Mouse (Mus musculus) splenic B cell, adult 2 months (primary cell): ENCODE results near the gene Mcts1.

Experiments
- DNase-seq: peaks from one replicate; pipeline ENCODE4 v3.0.0-alpha.2; 2011; ENCODE audit warnings: low read depth, low spot score
- H3K27me3 ChIP-seq: 2 replicates; pipeline ENCODE4 v1.6.1; 2012; ENCODE audit warnings: mild to moderate bottlenecking, low read length, moderate library complexity, mixed read lengths; ENCODE audit not compliant: control insufficient read depth, poor library complexity, insufficient read depth, severe bottlenecking
- H3K36me3 ChIP-seq: 2 replicates; pipeline ENCODE4 v1.6.1; 2012; ENCODE audit warnings: mild to moderate bottlenecking, low read length, moderate library complexity, mixed read lengths; ENCODE audit not compliant: control insufficient read depth, poor library complexity, insufficient read depth, severe bottlenecking

The Mcts1 gene

GRCm38 (mm10) chrX:38635638-38635931, 35.2 kb downstream of the Mcts1 start:
- no peak for DNase-seq
- no peaks in the 10 kb centered on the region for H3K27me3 ChIP-seq
- H3K36me3 ChIP-seq = no peaks in the 10 kb centered on the region

DNA sequence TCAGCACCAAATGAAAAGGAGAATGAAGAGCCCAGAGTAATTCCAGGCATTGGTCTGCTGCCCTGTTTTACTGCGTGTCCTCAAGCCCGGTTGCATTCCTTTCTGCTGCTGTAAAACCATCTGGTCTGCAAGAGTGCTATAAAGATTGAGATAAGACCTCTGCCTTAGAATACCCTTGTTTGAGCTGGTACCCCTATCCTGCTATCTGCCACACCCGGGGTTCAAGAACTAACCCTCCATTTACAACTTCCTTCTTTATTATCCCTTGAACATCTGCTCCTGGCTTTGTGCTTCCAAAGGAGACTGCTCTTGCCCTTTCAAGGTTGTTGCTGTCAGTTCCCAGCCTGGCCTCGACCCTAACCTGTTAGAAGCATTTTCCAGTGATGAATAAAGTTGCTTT, 41.1 kb downstream of the Mcts1 start:
- no peaks in the 10 kb centered on the region for H3K27me3 ChIP-seq
- DNase-seq = no peak
- no peaks in the 10 kb centered on the region for H3K36me3 ChIP-seq

GRCm38 (mm10) chrX:38642183-38642582, 41.8 kb downstream of the Mcts1 start:
- Histone ChIP-seq H3K27me3 (no peaks in the 10 kb centered on the region), H3K36me3 (no peaks in the 10 kb centered on the region)
- no peak for DNase-seq

GRCm38 (mm10) chrX:38650404-38651039, 50.1 kb downstream of the Mcts1 start:
- H3K27me3 ChIP-seq = no peaks in the 10 kb centered on the region
- peak; percentile 21 for DNase-seq
- no peaks in the 10 kb centered on the region for H3K36me3 ChIP-seq

DNA sequence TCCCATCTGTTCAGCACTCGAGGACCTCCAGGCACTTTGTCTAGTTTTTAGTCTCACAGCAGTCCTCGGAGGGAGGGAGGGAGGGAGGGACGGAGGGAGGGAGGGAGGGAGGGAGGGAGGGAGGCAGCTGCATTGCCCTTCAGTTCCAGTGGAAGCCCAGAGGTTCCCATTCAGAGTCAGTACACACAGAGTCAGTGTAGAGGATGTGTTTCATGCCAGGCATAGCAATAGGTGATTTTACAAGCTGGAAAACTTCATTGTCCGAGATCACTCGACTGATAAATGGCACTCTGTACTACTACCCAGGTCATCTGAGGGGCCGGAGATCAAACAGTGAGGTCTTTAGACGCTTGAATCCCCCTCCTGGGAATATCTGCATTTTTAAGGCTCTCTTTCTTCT, 50.8 kb downstream of the Mcts1 start:
- DNase-seq = no peak
- no peaks in the 10 kb centered on the region for H3K36me3 ChIP-seq
- no peaks in the 10 kb centered on the region for H3K27me3 ChIP-seq

DNA sequence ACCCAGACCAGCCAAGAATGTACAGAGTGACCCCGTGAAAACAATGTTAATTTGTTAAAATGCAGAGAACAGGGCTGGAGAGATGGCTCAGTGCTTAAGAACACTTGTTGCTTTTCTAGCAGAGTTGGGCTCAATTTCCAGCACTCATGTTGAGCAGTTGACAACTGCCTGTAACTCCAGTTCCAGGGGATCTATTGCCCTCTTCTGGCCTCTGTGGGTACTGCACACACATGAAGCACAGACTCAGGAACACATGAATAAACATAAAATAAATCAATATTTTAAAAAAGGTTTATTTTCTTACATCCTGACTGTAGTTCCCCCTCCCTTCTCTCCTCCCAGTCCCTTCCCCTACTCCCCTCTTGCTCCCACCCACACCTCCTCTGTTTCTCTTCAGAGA, 52.8 kb downstream of the Mcts1 start:
- Histone ChIP-seq H3K36me3 (no peaks in the 10 kb centered on the region), H3K27me3 (no peaks in the 10 kb centered on the region)
- no peak for DNase-seq

GRCm38 (mm10) chrX:38654681-38655080, 54.3 kb downstream of the Mcts1 start:
- no peaks in the 10 kb centered on the region for H3K36me3 ChIP-seq
- DNase-seq = peak; percentile 30
- H3K27me3 ChIP-seq = no peaks in the 10 kb centered on the region

GRCm38 (mm10) chrX:38656206-38656883, 56.0 kb downstream of the Mcts1 start:
- no peaks in the 10 kb centered on the region for H3K36me3 ChIP-seq
- no peak for DNase-seq
- no peaks in the 10 kb centered on the region for H3K27me3 ChIP-seq
